Mouse (Mus musculus) embryonic facial prominence, embryonic 11.5 days (tissue): ENCODE results near the gene Arhgef15. TPM values are rescaled to one million over a fixed set of nuclear protein-coding genes. Genes with fewer than 3 reads are reported as not detected.

Experiments used
- ATAC-seq: fragments of 200-750 bp; cut with Nextera tagmentation; replicated peaks from 2 replicates; pipeline ENCODE4 v1.8.0; 2017; ENCODE audit warnings: low read depth; ENCODE audit not compliant: insufficient number of reproducible peaks, low FRiP score, low TSS enrichment
- DNase-seq: peaks from one replicate; pipeline ENCODE4 v3.0.0-alpha.2; 2015; ENCODE audit warnings: low spot score
- H3K27ac ChIP-seq: fragments of 300-500 bp; sonication (generic); replicated peaks from 2 replicates; pipeline ENCODE4 v1.5.1; 2014; ENCODE audit warnings: mild to moderate bottlenecking, low read depth, low read length, control low read depth
- H3K27me3 ChIP-seq: fragments of 300-500 bp; sonication (generic); 2 replicates; pipeline ENCODE4 v1.6.1; 2014; ENCODE audit warnings: mild to moderate bottlenecking, low read length, moderate library complexity, mixed read lengths; ENCODE audit not compliant: control insufficient read depth, insufficient read depth
- H3K36me3 ChIP-seq: fragments of 300-500 bp; sonication (generic); replicated peaks from 2 replicates; pipeline ENCODE4 v1.6.1; 2014; ENCODE audit warnings: low read depth, mild to moderate bottlenecking, low read length, moderate library complexity, mixed read lengths; ENCODE audit not compliant: control insufficient read depth, insufficient read depth
- H3K4me1 ChIP-seq: fragments of 300-500 bp; sonication (generic); 2 replicates; pipeline ENCODE4 v1.6.1; 2014; ENCODE audit warnings: low read length, mixed read lengths; ENCODE audit not compliant: control insufficient read depth, insufficient read depth
- H3K4me2 ChIP-seq: fragments of 300-500 bp; sonication (generic); 2 replicates; pipeline ENCODE4 v1.6.1; 2014; ENCODE audit warnings: low read depth, mild to moderate bottlenecking, control low read depth, low read length, moderate library complexity
- H3K4me3 ChIP-seq: fragments of 300-500 bp; sonication (generic); 2 replicates; pipeline ENCODE4 v1.5.1; 2014; ENCODE audit warnings: low read depth, low read length, control low read depth
- H3K9ac ChIP-seq: fragments of 300-500 bp; sonication (generic); replicated peaks from 2 replicates; pipeline ENCODE4 v1.6.1; 2014; ENCODE audit warnings: mild to moderate bottlenecking, control low read depth, low read length
- H3K9me3 ChIP-seq: fragments of 300-500 bp; sonication (generic); replicated peaks from 2 replicates; pipeline ENCODE4 v1.6.1; 2016; ENCODE audit warnings: mild to moderate bottlenecking, low read length, inconsistent platforms, mixed read lengths; ENCODE audit not compliant: control insufficient read depth
- WGBS: fragments of 180-500 bp; shearing (Covaris S2); extraction: QIAGEN DNeasy Blood & Tissue Kit; methylation state at CpG from one replicate; pipeline ENCODE4 v1.1.7; 2014; 5-methylcytosine and 5-hydroxymethylcytosine counted together
- polyA plus RNA-seq: library from polyadenylated mRNA; unstranded; fragments of >200 nt; fragmentation: Nextera tagmentation; extraction: Ambion mirVana; gene quantifications from 2 replicates; pipeline ENCODE4 v1.2.1, GENCODE M21; 2014

Gene Arhgef15
- polyA plus RNA-seq, 1 experiment from 2014 or later, result 4.5 TPM

GRCm38 (mm10) chr11:68988341-68988740 lies 31.1 kb upstream of the Arhgef15 start:
- H3K27me3 ChIP-seq, result no peaks in the 10 kb centered on the region

DNA sequence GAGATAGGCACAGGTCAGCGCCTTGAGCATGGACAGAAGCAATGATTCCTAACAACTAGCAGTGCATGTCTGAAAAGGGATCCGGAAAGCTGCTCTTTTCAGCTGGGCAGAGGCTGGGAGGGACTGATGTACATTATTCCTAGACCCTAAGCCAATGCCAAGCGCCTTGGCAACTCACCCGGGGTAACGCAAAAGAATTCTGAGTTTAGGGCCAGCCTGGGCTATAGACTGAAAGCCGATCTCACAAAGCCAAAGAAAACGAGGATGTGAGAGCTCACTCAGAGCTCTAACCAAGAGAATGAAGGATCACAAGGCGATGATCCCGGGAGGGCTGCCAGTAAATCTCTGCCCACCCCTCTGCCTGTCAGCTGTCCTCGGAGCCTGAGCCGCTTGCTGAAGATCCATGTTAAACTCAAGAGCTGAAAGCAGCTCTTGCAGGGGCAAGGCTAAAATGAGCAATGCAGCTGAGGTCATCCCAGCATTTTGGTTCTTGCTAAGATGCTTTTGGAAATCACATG lies 30.1 kb upstream of the Arhgef15 start:
- ATAC-seq (no peak), DNase-seq (no peak)
- no peak overlapping the region for H3K9ac ChIP-seq
- H3K36me3 ChIP-seq, result peaks cover 23% of the 10 kb centered on the region
- H3K27me3 ChIP-seq, result no peaks in the 10 kb centered on the region
- H3K9me3 ChIP-seq, result no peaks in the 10 kb centered on the region
- no peak overlapping the region for H3K4me2 ChIP-seq
- H3K4me1 ChIP-seq, result no peaks in the 10 kb centered on the region
- 90% methylated on average over 11 of the region's 11 CpGs for WGBS
- H3K4me3 ChIP-seq, result no peak overlapping the region
- no peak overlapping the region for H3K27ac ChIP-seq

More at GRCm38 (mm10) chr11:68988341-68988740, 31.1 kb upstream of the Arhgef15 start:
- no peaks in the 10 kb centered on the region for H3K9me3 ChIP-seq
- H3K4me2 ChIP-seq, result no peak overlapping the region
- no peak overlapping the region for H3K4me3 ChIP-seq
- no peak overlapping the region for H3K9ac ChIP-seq
- ATAC-seq, result no peak
- H3K27ac ChIP-seq, result no peak overlapping the region
- no peak for DNase-seq
- H3K36me3 ChIP-seq, result peaks cover 23% of the 10 kb centered on the region
- WGBS, result 97% methylated on average over 17 of the region's 17 CpGs
- H3K4me1 ChIP-seq, result no peaks in the 10 kb centered on the region

DNA sequence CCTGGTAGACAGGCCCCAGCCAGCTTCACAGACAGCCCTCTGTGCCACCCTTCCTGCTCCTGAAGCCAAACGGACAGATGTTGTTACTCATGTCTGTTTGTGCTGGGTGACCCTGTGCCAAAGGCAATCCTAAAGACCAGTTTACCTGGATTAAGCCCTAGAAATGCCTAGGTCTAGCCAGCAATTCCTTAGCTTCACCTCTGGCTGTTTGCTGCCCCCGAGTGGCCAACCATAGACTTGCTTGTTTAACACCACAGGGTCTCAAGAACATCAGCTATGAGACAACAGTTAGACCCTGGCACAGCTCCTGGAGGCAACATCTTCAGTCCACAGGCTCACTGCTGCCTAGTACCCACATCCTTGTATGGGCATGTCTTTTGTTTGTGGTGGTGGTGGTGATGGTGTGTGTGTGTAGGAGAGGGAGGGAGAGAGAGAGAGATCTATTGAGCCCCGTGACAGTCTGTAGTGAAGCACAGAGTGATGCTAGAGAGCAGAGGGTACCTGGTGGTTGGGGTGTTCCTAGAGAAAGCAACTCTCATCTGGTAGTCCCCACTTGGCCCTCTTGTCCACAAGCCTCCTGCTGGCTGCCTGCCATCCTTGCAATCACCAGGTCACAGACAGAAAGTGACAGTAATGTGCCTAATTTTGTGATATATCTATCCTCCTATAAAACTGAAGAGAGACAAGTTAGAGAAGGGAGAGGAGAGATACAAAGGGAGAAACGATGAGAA lies 25.5 kb upstream of the Arhgef15 start:
- Histone ChIP-seq H3K4me2 (no peak overlapping the region), H3K27ac (no peak overlapping the region), H3K4me3 (no peak overlapping the region), H3K9ac (no peak overlapping the region), H3K27me3 (no peaks in the 10 kb centered on the region), H3K36me3 (peaks cover 5% of the 10 kb centered on the region), H3K9me3 (no peaks in the 10 kb centered on the region), H3K4me1 (no peaks in the 10 kb centered on the region)
- peak; percentile 44; the same call in 1 of the 2 replicates for ATAC-seq
- 40% methylated on average over 4 of the region's 4 CpGs for WGBS
- DNase-seq, result peak; percentile 86

- 71% methylated on average over 3 of the region's 3 CpGs for WGBS
- Histone ChIP-seq H3K27me3 (no peaks in the 10 kb centered on the region), H3K4me3 (no peak overlapping the region), H3K9ac (no peak overlapping the region), H3K9me3 (no peaks in the 10 kb centered on the region), H3K27ac (no peak overlapping the region), H3K4me1 (no peaks in the 10 kb centered on the region), H3K4me2 (no peak overlapping the region), H3K36me3 (no peaks in the 10 kb centered on the region; the same call in 1 of the 2 replicates)
- ATAC-seq, result no peak
- no peak for DNase-seq
These were observed 23.6 kb upstream of the Arhgef15 start for GRCm38 (mm10) chr11:68980919-68981318.

GRCm38 (mm10) chr11:68979320-68979733 lies 22.0 kb upstream of the Arhgef15 start:
- Histone ChIP-seq H3K9ac (no peak overlapping the region), H3K36me3 (no peaks in the 10 kb centered on the region), H3K4me3 (no peak overlapping the region), H3K4me2 (no peak overlapping the region), H3K9me3 (no peaks in the 10 kb centered on the region), H3K27me3 (no peaks in the 10 kb centered on the region), H3K27ac (no peak overlapping the region), H3K4me1 (no peaks in the 10 kb centered on the region)
- no peak for DNase-seq
- 62% methylated on average over 5 of the region's 5 CpGs for WGBS
- ATAC-seq, result no peak

- Histone ChIP-seq H3K4me2 (no peak overlapping the region), H3K4me3 (no peak overlapping the region), H3K27ac (no peak overlapping the region), H3K36me3 (no peaks in the 10 kb centered on the region), H3K9me3 (no peaks in the 10 kb centered on the region), H3K4me1 (no peaks in the 10 kb centered on the region), H3K9ac (no peak overlapping the region), H3K27me3 (no peaks in the 10 kb centered on the region)
- no peak for DNase-seq
- 75% methylated on average over 1 of the region's 1 CpGs for WGBS
- no peak for ATAC-seq
These were observed 18.3 kb upstream of the Arhgef15 start for GRCm38 (mm10) chr11:68975601-68976000.

DNA sequence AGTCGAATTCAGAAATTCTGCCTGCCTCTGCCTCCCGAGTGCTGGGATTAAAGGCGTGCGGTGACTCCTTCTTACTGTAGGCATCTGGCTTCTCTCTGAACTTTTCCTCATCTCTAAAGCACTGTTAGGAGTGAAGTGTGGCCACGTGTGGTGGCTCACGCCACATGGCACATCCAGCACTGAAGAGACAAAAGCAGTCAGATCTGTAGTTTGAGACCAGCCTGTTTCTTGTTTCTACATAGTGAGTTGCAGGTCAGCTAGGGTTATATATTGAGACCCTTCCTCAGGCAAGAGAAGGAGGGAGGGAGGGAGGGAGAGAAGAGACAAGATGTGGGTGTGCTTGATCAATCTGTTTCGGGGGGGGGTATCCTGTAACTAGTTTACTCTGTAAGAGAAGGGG lies 17.8 kb upstream of the Arhgef15 start, which contains the start of gene Rangrf:
TSS of gene Rangrf (minus strand) at position 101 of the 400 bp plus-strand sequence.
- DNase-seq, result no peak
- no peak within 1 kb of the TSS for H3K27ac ChIP-seq
- 82% methylated on average over 7 of the region's 7 CpGs for WGBS
- peak within 1 kb of the TSS; percentile 42 for H3K4me3 ChIP-seq
- no peaks in the 10 kb centered on the region for H3K36me3 ChIP-seq
- H3K4me2 ChIP-seq, result peak within 1 kb of the TSS; percentile 68
- peak within 1 kb of the TSS; percentile 43 for H3K9ac ChIP-seq
- no peaks in the 10 kb centered on the region for H3K9me3 ChIP-seq
- H3K27me3 ChIP-seq, result no peaks in the 10 kb centered on the region
- no peak for ATAC-seq
- no peaks in the 10 kb centered on the region for H3K4me1 ChIP-seq

GRCm38 (mm10) chr11:68974059-68974450 lies 16.8 kb upstream of the Arhgef15 start:
- Histone ChIP-seq H3K4me1 (no peaks in the 10 kb centered on the region), H3K4me3 (peak overlapping the region; percentile 42), H3K9me3 (no peaks in the 10 kb centered on the region), H3K27ac (no peak overlapping the region), H3K36me3 (no peaks in the 10 kb centered on the region), H3K27me3 (no peaks in the 10 kb centered on the region), H3K4me2 (peak overlapping the region; percentile 68), H3K9ac (peak overlapping the region; percentile 43)
- no peak for DNase-seq
- WGBS, result 28% methylated on average over 6 of the region's 6 CpGs
- ATAC-seq, result no peak
